Mouse (Mus musculus) neural tube, embryonic 10.5 days (tissue): Measurements from ENCODE around the gene Rab5b.

ENCODE experiments used
- DNase-seq: peaks from one replicate; pipeline ENCODE4 v3.0.0-alpha.2; 2017; ENCODE audit warnings: low spot score; ENCODE audit errors: extremely low spot score

Gene Rab5b

DNA sequence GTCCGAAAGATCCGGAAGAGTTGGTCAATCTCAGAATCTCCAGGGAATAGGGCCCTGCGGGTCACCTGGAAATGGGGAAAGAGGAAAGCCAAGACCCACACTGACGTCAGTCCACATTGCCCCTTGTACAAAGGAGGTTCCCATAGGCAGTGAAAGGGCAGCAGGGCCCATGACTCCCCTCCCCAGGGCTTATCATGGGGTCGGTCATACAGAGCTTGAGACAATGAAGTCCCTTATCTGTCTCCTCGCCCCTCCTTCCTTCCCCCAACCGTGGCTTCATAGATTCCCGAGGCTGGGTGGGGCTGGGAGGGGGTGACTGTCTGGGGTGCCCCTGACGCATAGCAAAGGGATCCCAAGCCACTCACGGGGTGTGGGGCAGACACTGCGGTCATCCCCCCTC, 3.5 kb upstream of the Rab5b start:
- no peak for DNase-seq

DNA sequence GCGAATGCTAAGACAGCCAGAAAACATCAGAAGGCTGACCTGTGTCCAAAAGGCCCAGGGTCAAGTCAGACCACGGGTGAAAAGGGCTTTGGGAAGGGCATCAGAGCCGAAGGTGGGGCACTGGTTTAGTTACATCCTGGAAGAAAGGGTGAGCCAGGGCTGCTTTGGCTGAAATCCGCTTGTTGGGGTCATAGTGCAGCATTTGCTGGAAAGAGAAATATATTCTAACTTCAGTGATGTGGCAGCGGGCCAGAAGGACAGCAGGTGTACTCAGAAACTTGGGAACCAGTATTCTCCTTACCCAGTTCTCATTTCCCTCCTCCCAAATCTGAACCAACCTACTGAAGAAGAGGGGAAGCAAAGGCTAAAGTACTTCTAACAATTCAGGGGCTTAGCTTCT, 2.9 kb upstream of the Rab5b start:
- DNase-seq: no peak

DNA sequence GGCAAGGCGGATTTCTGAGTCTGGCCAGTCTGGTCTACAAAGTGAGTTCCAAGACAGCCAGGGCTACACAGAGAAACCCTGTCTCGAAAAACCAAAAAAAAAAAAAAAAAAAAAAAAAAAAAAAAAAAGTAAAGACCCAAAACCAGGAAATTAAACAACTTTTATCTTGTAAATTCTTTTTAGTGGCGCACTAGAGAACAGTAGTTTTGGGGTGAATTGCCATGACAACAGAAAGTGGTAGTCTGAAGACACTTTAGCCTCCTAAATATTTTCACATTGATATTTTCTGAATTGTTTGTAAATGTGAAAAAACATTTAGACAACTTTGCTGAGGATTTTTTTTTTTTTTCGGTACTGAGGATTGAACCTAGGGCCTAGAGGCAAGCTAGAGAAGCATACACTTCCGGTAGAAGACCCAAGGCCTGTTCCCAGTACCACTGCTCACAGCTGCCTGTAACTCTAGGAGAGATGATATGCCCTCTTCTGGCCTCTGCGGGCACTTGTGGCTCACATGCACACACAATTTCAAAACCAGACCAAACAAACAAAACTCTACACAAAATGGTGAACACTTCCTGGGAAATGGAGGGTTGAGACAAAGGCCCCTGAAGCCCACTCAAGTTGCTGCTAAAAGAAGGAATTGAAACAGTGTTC, 1.1 kb upstream of the Rab5b start:
- DNase-seq: no peak

DNA sequence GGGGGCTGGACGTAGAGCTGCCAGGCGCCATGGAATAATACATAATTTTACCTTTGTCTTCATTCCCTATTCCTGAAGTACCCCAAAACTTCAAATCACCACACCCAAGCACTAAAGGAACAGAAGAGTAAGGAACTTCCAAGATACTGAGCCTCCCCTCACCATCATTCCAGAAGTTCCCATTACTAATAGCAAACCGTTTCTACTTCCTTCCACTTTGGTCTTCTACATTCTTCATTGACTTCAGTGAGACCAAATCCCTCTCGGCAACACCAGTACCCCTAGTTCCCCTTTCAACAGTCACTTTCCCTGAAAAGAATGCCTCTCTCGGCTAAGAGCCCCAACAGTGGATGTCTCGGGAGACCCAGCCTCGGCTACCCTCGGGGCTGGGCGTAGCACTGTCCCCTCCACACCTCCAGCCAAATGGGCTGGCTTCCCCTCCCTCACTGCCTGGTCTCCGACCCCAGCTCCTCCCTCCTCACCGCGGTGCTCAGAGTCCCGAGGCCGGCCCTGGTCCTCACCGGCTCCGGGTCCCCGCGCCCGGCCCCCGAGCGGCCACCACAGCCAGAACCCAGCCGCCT, 563 bp downstream of the Rab5b start:
- no peak for DNase-seq

DNA sequence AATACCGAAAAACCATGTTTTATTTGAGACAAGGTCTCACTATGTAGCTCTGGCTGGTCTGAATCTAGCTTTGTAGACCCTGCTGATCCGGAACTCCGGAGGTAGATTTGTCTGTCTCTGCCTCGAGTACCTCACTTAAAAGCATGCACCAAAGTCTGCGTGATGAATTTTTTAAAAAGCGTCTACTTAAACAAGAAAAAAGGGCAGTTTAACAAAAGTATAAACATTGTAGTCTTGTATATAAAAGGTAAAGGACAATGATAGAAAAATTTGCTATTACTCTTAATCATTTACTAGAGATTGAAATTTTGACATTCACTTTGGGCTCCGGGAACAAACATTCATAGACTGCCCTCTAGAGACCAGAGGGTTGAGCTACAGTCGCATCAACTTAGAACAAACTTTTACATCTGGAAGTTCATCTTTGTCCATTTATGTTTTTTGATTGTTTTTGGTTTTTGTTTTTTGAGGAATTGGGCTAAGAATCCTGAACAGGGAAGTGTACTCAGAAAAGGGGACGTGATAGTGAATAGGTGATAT, 21.5 kb downstream of the Rab5b start:
- no peak for DNase-seq

DNA sequence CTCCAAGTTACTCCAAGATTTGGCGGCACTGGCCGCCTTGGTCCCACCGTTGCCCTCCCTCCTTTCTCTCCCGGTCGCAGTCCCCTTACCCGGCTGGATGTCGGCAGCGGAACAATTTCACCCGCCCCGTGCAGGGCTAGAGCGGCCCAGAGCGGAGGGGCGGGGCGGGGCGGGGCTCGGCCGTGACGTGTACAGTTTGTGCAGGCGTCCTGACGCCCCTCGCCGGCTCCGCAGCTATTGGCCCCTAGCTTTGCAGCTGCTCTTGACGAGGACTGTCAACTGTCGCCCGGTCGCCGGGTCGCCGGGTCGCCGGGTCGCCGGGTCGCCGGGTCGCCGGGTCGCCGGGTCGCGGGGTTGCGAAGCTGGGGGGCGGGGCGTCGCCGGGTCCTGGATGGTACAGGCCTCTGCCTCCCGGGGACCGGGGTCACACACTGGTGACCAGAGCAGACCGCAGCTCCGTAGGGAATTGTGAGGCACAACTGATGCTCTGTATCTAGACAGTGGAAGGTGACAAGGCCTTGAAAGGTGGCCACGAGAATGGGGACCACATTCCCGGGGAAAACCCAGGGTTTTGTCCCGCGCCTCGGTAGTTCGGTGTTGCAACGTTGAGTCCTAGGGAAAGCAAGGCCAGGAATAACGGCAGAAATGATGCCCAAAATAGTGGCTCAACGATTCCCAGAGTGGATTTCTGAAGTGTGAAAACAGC, 22.1 kb downstream of the Rab5b start, which contains the start of gene Suox:
Gene Suox, minus strand, starts transcription at position 311 of the 706 bp plus-strand sequence.
- peak; percentile 93 for DNase-seq

DNA sequence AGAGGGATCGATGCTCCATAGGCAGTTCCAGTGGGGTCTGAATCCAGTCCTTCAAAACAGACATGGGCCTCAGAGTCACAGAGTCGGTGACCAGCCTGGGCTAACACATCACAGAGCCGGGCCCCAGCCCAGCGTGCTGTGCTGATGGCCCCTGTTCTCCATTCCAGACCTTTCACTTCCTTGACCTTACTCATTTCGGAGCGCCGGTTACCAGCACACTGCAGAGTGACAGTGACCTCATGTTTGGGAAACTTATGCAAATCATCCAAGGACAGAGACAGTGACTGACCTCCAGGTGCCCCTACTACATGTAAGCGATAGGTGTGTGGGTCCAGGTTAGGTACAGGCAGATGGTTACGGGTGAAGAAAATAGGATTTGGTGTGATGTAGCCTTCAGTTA, 24.9 kb downstream of the Rab5b start:
- no peak for DNase-seq

DNA sequence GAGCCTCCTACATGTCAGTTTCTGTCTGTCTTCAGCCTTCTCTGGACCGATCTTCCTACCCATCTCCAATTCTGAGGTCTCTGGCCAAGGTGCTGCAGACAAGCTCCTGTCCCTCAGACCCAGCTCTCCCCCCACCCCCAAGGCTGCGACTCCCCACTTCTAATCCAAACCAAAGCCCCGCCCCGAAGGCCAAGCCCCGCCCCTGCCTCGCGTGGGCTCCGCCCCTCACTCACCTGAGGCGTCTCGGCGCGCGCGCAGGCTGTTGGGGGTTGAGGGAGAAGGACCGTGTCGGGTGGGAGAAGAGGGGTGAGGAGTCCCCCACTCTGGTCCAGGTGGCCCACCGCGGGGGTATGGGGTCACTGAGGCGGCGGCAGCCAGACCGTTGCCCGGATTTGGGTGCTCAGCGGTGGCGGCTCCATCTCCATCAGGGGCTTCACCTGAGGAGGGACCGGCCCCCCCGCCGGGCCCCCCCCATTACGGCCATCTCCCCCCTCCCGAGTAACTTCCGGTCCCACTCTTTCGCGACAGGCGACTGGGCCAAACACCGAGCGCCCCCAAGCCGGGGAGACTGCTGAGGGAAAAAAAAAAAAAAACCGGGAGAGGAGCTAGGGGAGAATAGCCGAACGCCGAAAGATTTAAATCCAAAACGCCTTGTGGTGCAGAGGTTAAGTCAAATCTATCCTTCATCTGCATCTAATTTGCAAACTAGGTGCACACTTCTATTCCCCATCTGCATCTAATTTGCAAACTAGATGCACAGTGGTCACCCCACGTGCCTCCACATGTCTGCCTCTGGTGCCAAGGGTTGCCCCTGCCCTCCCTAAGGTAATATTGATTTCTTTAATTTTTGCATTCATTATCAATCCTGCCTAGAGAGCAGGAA, 27.0 kb downstream of the Rab5b start:
- peak; percentile 65 for DNase-seq

DNA sequence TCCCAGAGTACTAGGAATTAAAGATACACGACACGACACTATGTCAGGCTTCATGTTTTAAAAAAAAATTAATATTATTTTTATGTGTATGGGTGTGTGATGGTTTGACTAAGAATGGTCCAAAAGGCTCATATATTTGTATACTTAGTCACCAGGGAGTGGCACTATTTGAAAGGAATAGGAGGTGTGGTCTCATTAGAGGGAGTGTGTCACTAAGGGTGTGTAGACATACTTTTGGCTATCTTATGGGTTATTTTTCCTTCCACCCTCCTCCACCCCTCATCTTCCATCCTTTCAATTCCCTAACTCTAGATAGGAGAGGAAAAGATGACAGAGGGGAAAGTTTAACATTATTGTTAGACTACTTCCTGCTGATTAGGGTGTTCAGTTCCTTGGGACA, 30.3 kb downstream of the Rab5b start:
- DNase-seq: no peak

DNA sequence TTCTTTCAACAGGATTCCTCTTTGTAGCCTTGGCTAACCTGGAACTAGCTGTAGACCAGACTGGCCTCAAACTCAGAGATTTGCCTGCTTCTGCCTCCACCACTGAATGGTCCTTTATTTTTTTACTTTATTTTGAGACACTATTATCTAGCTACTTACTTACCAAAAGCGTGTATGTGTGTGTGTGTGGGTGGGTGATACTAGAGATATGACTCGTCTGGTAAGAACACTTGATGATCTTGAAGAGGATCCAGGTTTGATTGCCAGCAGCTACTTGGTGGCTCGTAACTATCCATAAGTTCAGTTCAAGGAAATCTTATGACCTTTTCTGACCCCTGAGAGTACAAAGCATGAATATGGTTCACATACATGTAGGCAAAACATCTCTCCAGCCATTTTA, 30.8 kb downstream of the Rab5b start:
- no peak for DNase-seq

DNA sequence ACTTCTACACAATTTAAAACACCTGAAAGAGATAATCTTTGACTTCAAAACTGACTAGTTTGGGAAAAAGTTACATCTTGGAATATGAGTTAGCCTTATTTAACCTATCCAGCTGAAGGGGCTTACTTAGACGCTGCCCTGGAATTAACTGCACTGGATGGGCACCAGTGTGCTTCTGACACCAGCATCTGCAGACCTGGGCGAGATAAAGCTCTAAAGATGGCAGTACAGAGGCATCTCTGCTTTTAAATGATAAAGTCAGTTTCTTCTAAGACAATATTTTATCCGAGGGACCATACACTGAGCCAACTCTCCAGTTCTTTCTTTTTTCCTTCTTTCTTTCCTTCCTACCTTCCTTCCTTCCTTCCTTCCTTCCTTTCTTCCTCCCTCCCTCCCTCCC, 31.3 kb downstream of the Rab5b start:
- no peak for DNase-seq

DNA sequence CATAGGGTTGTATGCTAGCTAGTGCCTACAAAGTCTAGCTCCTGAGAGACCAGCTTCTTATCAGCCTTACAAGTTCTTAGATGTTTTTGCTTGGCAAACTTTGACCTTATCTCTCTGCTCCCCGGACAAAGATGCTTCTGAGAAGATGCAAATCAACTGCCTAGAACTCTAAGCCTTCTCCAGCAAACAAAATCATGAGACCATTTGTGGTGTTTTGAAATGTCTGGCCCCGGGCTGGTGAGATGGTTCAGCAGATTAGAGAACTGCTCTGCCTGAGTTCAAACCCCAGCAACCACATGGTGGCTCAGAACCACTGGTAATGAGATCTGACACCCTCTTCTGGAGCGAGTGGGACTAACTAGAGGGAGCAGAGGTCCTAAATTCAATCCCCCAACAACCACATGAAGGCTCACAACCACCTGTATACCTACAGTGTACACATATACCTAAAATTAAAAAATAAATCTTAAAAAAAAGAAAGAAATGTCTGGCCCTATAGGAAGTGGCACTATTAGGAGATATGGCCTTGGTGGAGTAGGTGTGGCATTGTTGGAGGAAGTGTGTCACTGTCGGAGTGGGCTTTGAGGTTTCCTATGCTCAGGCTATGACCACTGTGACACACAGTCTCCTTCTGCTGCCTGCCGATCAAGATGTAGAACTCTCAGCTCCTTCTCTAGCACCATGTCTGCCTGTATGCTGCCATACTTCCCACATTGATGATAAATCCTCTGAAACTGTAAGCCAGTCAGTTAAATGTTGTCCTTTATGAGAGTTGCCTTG, 32.4 kb downstream of the Rab5b start:
- DNase-seq: no peak

DNA sequence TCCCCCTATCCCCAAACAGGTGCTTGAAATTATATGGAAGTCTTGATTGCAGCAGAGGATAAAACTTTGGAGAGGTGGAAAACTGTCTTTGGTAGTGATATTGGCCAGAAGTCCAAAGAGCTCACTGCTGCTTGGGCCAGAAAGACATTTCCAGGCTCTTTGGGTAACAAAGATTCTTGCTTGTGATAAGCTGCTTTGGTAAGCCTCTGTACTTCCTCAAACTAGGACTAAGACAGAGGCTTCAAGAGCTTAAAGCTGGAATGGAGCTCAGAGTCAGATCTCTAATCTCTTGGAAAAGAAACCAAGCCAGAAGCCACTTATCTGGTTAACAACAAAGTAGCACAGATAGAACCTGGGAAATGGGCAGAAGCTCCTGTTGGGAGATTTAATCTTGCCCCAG, 33.6 kb downstream of the Rab5b start:
- DNase-seq: no peak

DNA sequence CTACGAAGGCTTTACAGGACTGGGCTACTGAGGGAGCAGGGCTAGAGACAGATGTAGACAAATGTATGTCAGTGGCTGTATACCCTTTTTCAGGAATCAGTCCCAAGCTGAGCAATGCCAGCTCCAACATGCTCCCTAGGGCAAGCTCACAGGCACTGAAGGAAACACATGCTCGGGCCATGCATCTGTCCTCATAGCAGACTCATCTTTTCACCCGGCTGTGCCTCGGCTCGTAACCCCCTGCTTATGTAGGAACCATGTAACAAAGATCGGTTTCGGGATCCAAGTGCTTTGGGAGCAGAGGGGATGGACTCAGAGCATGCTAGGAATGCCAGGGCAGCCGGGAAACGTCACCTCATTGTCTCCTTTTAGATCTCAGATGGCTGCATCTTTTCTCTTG, 36.6 kb downstream of the Rab5b start:
- DNase-seq: no peak

DNA sequence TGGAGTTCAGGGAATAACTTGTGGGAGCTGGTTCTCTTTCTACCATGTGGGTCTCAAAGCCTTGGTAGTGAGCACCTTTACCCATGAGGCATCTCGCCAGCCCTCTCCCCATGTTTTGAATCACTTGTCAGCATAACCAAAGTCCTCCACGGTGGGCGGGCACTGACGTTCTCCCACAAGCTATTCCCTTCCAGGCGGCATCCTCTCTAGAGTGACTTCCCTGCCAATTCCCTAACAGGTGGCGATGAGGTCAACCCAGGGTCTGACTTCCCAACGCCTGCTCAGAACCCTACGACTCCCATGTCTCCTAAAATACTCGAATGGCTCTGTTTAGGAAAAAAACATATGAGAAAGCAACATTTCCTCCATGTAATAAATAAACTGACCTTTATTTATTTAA, 38.2 kb downstream of the Rab5b start:
- DNase-seq: no peak

DNA sequence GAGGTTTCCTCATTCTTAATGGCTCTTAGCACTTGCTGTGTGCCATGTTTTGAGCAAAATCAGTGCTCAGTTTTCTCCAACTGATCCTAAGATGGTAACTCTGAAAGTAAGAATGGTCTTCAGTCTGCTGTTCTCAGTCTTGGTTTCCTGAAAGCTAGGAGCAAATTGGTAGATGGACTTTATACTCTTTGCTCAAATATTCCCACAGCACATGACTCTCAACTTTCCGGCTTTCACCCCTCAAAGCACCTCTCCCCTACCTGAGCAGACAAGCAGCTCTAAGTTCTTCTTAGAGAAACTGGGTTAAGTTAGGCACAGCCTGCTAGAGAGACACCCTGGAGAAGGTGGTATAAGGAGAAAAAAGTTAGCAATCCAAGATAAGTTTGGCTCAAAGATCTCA, 39.3 kb downstream of the Rab5b start:
- no peak for DNase-seq

DNA sequence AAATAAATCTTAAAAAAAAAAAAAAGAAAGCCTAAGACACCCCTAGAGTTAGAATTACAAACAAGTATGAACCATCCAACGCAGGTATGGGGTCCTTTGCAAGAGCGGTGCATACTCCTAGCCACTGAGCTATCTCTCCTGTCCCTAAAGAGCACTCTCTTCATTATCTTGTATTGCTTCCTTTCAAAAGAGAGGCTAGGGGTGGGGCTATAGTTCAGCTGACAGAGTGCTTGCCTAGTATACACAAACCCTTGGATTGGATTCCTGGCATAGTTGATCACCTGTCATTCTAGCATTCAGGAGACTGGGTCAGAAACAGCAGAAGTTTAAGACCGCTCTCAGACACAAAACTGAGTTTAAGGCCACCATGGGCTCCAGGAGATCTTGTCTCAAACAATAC, 40.8 kb downstream of the Rab5b start:
- DNase-seq: no peak

DNA sequence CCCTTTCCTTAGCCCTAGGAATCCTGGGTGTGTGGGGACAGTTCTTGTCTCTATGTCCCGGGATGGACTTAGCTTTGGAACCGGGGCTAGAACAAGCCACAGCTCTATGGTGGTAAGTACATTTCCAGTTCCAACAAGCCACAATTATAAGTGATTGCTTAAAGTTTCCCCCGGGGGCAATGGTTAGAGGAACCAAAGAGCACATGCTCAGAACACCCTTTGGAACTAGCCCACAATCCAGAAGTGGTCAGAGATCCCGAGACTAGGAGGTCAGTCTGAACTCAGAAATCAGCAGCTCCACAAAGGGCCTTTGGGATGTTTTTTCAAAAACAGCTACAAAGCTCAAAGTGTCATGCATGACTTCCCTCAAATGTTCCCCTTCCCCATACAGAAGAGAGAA, 42.2 kb downstream of the Rab5b start:
- DNase-seq: no peak

DNA sequence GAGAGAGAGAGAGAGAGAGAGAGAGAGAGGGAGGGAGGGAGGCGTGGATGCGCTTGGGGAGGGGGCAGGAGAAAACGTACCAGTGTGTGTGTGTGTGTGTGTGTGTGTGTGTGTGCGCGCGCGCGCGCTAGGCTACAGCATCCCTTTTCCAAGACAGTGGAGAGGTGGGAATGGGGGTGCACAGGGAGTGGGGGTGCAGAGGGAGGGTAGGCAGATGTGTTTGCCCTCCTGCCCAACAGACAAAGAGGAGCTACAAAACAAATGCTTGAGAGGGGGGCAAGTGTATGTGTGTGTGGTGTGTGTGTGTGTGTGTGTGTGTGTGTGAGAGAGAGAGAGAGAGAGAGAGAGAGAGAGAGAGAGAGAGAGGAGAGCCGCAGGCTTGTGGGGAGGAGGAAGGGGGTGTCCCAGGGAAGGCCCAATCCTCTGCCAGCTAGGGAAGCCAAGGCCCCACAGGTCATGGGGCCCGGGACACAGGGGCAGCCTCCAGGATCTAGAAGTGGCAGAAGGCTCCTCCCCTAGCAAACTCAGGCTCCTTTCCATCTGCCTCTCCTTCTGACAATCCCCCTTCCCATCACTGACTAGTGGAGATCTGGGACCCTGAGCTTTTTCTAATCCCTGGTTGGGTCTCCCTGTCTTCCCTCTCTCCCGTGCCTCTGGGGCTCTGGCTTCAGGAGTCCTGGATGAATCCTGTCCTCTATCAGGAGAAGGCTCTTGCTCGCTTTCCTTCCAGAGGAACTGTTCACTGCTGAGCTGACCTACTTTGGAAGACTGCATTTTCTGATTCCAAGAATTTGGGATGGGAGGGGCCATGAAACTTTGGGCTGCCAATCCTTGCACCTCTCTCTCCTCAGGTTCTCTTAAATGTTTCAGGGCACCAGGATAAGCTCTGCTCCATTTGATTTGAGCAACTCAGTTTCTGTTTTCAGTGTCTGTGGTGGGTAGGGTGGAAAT, 49.6 kb downstream of the Rab5b start:
- DNase-seq: peak; percentile 54
